26 mouse cellular contexts compared by ENCODE assay signal in the genomic region with DNA sequence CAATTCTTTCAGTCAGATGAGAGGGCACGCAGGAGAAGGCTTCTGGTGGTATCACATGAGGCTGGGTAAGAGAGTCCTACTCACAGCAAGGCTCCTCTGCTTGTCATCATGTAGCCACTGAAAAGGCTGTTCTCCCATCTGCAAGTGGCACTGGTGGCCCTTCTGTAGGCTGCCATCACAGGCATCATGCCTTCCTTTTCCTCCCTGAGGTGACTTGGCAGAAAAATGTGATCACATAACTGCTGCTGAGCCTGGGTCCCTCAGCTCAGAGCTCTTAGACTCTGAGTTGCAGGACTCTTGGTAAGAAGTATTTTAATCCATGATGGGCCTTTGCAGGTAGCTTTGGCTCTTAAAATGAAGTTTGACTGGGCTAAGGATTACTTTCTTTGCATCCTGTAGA. TPM values are rescaled to one million over a fixed set of nuclear protein-coding genes. Genes with fewer than 3 reads are reported as not detected.
DNase-seq lines count a peak whose midpoint lies in the region; ATAC-seq and TF ChIP-seq lines count a peak whose summit lies in the region.
"Had no signal": no experiment of that assay in that cellular context is flagged by ENCODE, and none has a peak within 500 bp of the region (broad histone marks: within the 10 kb centered on the region; RNA-seq: fewer than 3 reads in every experiment).

No protein-coding gene starts in this region.

- peak overlapping the region; percentile 58; the same call in 1 of the 2 replicates for H3K27ac ChIP-seq in forebrain, embryonic 15.5 days (replicated peaks)
- H3K27ac ChIP-seq in forebrain, embryonic 12.5 days: no peak overlapping the region
- H3K27ac ChIP-seq in heart, embryonic 13.5 days (replicated peaks): no peak overlapping the region
- H3K27ac ChIP-seq in heart, adult 2 months: no peak overlapping the region
- H3K27ac ChIP-seq: embryonic facial prominence, embryonic 10.5 days; embryonic facial prominence, embryonic 13.5 days; hindbrain, embryonic 10.5 days; hindbrain, embryonic 13.5 days; intestine, embryonic 15.5 days had no signal

- peaks cover 8% of the 10 kb centered on the region; the same call in 1 of the 2 replicates for H3K4me1 ChIP-seq in forebrain, embryonic 15.5 days
- no peaks in the 10 kb centered on the region for H3K4me1 ChIP-seq in forebrain, embryonic 12.5 days
- peaks cover 9% of the 10 kb centered on the region for H3K4me1 ChIP-seq in heart, embryonic 13.5 days
- H3K4me1 ChIP-seq in heart, adult 2 months (ENCODE audit: control insufficient read depth, insufficient read depth, low read length): peaks cover 4% of the 10 kb centered on the region
- H3K4me1 ChIP-seq: embryonic facial prominence, embryonic 10.5 days; embryonic facial prominence, embryonic 13.5 days; hindbrain, embryonic 10.5 days; hindbrain, embryonic 13.5 days; intestine, embryonic 15.5 days had no signal

- H3K9me3 ChIP-seq in forebrain, embryonic 15.5 days: no peaks in the 10 kb centered on the region
- H3K9me3 ChIP-seq in forebrain, embryonic 12.5 days: no peaks in the 10 kb centered on the region
- no peaks in the 10 kb centered on the region for H3K9me3 ChIP-seq in heart, embryonic 13.5 days
- H3K9me3 ChIP-seq: embryonic facial prominence, embryonic 10.5 days; embryonic facial prominence, embryonic 13.5 days; G1E; hindbrain, embryonic 10.5 days; hindbrain, embryonic 13.5 days; intestine, embryonic 15.5 days had no signal

- no peak for TF ChIP-seq POLR2A in heart, adult 2 months (IDR thresholded peaks at IDR 0.05; ENCODE audit: insufficient read depth, low read depth, low read length)

- H3K27me3 ChIP-seq in forebrain, embryonic 15.5 days: no peaks in the 10 kb centered on the region
- H3K27me3 ChIP-seq in forebrain, embryonic 12.5 days: no peaks in the 10 kb centered on the region
- H3K27me3 ChIP-seq in heart, embryonic 13.5 days (replicated peaks): no peaks in the 10 kb centered on the region
- H3K27me3 ChIP-seq in heart, adult 2 months (ENCODE audit: control insufficient read depth, insufficient read depth, low read length): no peaks in the 10 kb centered on the region
- H3K27me3 ChIP-seq: CH12.LX; embryonic facial prominence, embryonic 13.5 days; hindbrain, embryonic 13.5 days; intestine, embryonic 15.5 days; Patski had no signal

- H3K4me3 ChIP-seq in forebrain, embryonic 15.5 days: no peak overlapping the region
- H3K4me3 ChIP-seq in forebrain, embryonic 12.5 days (replicated peaks): no peak overlapping the region
- H3K4me3 ChIP-seq in heart, embryonic 13.5 days: no peak overlapping the region
- no peak overlapping the region for H3K4me3 ChIP-seq in heart, adult 2 months
- H3K4me3 ChIP-seq: embryonic facial prominence, embryonic 10.5 days; embryonic facial prominence, embryonic 13.5 days; erythroblast, embryonic 14.5 days; hindbrain, embryonic 10.5 days; hindbrain, embryonic 13.5 days; intestine, embryonic 15.5 days had no signal

- H3K79me2 ChIP-seq in heart, adult 2 months (replicated peaks; ENCODE audit: control insufficient read depth, insufficient read depth, low read length): no peaks in the 10 kb centered on the region

- intact Hi-C loops in heart, adult 2 months (cut with DNase I): no loop called here

- WGBS in forebrain, embryonic 15.5 days: 87% methylated on average over 1 of the region's 1 CpGs
- 92% methylated on average over 1 of the region's 1 CpGs for WGBS in forebrain, embryonic 12.5 days
- 97% methylated on average over 1 of the region's 1 CpGs for WGBS in heart, embryonic 13.5 days
- 74% methylated on average over 1 of the region's 1 CpGs for WGBS in heart, adult 2 months

- ATAC-seq in forebrain, embryonic 15.5 days (replicated peaks): no peak
- no peak for ATAC-seq in forebrain, embryonic 12.5 days (ENCODE audit: low FRiP score)
- no peak for ATAC-seq in heart, embryonic 13.5 days (ENCODE audit: extremely low read depth, insufficient number of reproducible peaks, low FRiP score, low TSS enrichment)
- ATAC-seq: forebrain, embryonic 14.5 days; hindbrain, embryonic 16.5 days; intestine, embryonic 15.5 days; Patski had no signal

- DNase-seq in heart, adult 2 months: no peak
- peak; percentile 42 for DNase-seq in 416B (ENCODE audit: low read depth)
- no peak for DNase-seq in spleen, postnatal 14 days (ENCODE audit: low spot score in 2 of 2)
- DNase-seq: adrenal gland, postnatal 36 days; B cell, adult 2 months; cerebellum, adult 2 months; cerebellum, adult 9-11 months; cerebellum, postnatal 25 days; embryo, embryonic 11 days; gastrocnemius, postnatal 10 days; gastrocnemius, postnatal 36 days; kidney, adult 11 months had no signal

- TF ChIP-seq EP300 in heart, adult 2 months (IDR thresholded peaks at IDR 0.05; ENCODE audit: insufficient read depth, low read depth, low read length): no peak

- H3K4me2 ChIP-seq in forebrain, embryonic 15.5 days (replicated peaks): no peak overlapping the region
- no peak overlapping the region for H3K4me2 ChIP-seq in forebrain, embryonic 12.5 days
- H3K4me2 ChIP-seq in heart, embryonic 13.5 days: no peak overlapping the region
- H3K4me2 ChIP-seq: embryonic facial prominence, embryonic 13.5 days; hindbrain, embryonic 13.5 days; intestine, embryonic 15.5 days had no signal

- no peak for TF ChIP-seq CTCF in heart, adult 2 months (IDR thresholded peaks at IDR 0.05)

- H3K36me3 ChIP-seq in forebrain, embryonic 15.5 days: peaks cover 69% of the 10 kb centered on the region
- peaks cover 72% of the 10 kb centered on the region for H3K36me3 ChIP-seq in forebrain, embryonic 12.5 days (replicated peaks)
- peaks cover 98% of the 10 kb centered on the region for H3K36me3 ChIP-seq in heart, embryonic 13.5 days
- H3K36me3 ChIP-seq in heart, adult 2 months (ENCODE audit: control insufficient read depth, insufficient read depth, low read length): peaks cover 8% of the 10 kb centered on the region

- no peak overlapping the region for H3K9ac ChIP-seq in forebrain, embryonic 15.5 days (replicated peaks)
- no peak overlapping the region for H3K9ac ChIP-seq in forebrain, embryonic 12.5 days
- H3K9ac ChIP-seq in heart, embryonic 13.5 days: peak overlapping the region; percentile 6; the same call in 1 of the 2 replicates
- no peak overlapping the region for H3K9ac ChIP-seq in heart, adult 2 months (ENCODE audit: low read depth, low read length)
- H3K9ac ChIP-seq: embryonic facial prominence, embryonic 13.5 days; hindbrain, embryonic 13.5 days; intestine, embryonic 15.5 days had no signal

RNA-seq across cellular contexts. Expression of gene Ears2, which starts 14.0 kb away (rescaled TPM):
- polyA plus RNA-seq in forebrain, embryonic 15.5 days (2015; fragmentation: Nextera tagmentation; extraction: Ambion mirVana): 11.6 and 12.7 TPM in 2 replicates
- polyA plus RNA-seq in forebrain, embryonic 12.5 days (2016; fragmentation: Nextera tagmentation; extraction: Ambion mirVana): 15.0 and 16.1 TPM in 2 replicates
- polyA plus RNA-seq in heart, embryonic 13.5 days (2015; fragmentation: Nextera tagmentation; extraction: Ambion mirVana): 27.4 and 27.9 TPM in 2 replicates
- 10 to 100 TPM; 11.8 to 12.9 TPM for total RNA-seq in heart, adult 2 months (2021)
- polyA plus RNA-seq in heart, adult 2 months (2012; rRNA removed): 10.6 and 11.8 TPM in 2 replicates

RNA-seq across cellular contexts. Expression of gene Ubfd1, which starts 14.1 kb away (rescaled TPM):
- 61.3 and 65.2 TPM in 2 replicates for polyA plus RNA-seq in forebrain, embryonic 15.5 days (2015; fragmentation: Nextera tagmentation; extraction: Ambion mirVana)
- 78.9 and 83.5 TPM in 2 replicates for polyA plus RNA-seq in forebrain, embryonic 12.5 days (2016; fragmentation: Nextera tagmentation; extraction: Ambion mirVana)
- polyA plus RNA-seq in heart, embryonic 13.5 days (2015; fragmentation: Nextera tagmentation; extraction: Ambion mirVana): 46.3 and 46.9 TPM in 2 replicates
- 10 to 100 TPM; 30.4 to 37.2 TPM for total RNA-seq in heart, adult 2 months (2021)
- 17.8 and 27.6 TPM in 2 replicates for polyA plus RNA-seq in heart, adult 2 months (2012; rRNA removed)

RNA-seq across cellular contexts. Expression of gene Ndufab1, which starts 20.6 kb away (rescaled TPM):
- polyA plus RNA-seq in forebrain, embryonic 15.5 days (2015; fragmentation: Nextera tagmentation; extraction: Ambion mirVana): 525 and 527 TPM in 2 replicates
- 572 and 610 TPM in 2 replicates for polyA plus RNA-seq in forebrain, embryonic 12.5 days (2016; fragmentation: Nextera tagmentation; extraction: Ambion mirVana)
- 1,343 and 1,477 TPM in 2 replicates for polyA plus RNA-seq in heart, embryonic 13.5 days (2015; fragmentation: Nextera tagmentation; extraction: Ambion mirVana)
- total RNA-seq in heart, adult 2 months (2021): 1,000 to 10,000 TPM; 1,546 to 1,742 TPM
- polyA plus RNA-seq in heart, adult 2 months (2012; rRNA removed): 502 and 847 TPM in 2 replicates

RNA-seq across cellular contexts. Expression of gene Palb2, which starts 51.7 kb away (rescaled TPM):
- 8.0 and 8.7 TPM in 2 replicates for polyA plus RNA-seq in forebrain, embryonic 15.5 days (2015; fragmentation: Nextera tagmentation; extraction: Ambion mirVana)
- 20.4 and 22.2 TPM in 2 replicates for polyA plus RNA-seq in forebrain, embryonic 12.5 days (2016; fragmentation: Nextera tagmentation; extraction: Ambion mirVana)
- polyA plus RNA-seq in heart, embryonic 13.5 days (2015; fragmentation: Nextera tagmentation; extraction: Ambion mirVana): 9.5 and 10.0 TPM in 2 replicates
- under 1 TPM; 0.55 to 0.63 TPM for total RNA-seq in heart, adult 2 months (2021)
- polyA plus RNA-seq in heart, adult 2 months (2012; rRNA removed): 0.74 and 0.94 TPM in 2 replicates

RNA-seq across cellular contexts. Expression of gene Dctn5, which starts 51.8 kb away (rescaled TPM):
- polyA plus RNA-seq in forebrain, embryonic 15.5 days (2015; fragmentation: Nextera tagmentation; extraction: Ambion mirVana): 155 and 160 TPM in 2 replicates
- polyA plus RNA-seq in forebrain, embryonic 12.5 days (2016; fragmentation: Nextera tagmentation; extraction: Ambion mirVana): 121 and 125 TPM in 2 replicates
- polyA plus RNA-seq in heart, embryonic 13.5 days (2015; fragmentation: Nextera tagmentation; extraction: Ambion mirVana): 70.6 and 76.4 TPM in 2 replicates
- 10 to 100 TPM; 25.3 to 26.1 TPM for total RNA-seq in heart, adult 2 months (2021)
- 40.5 and 55.8 TPM in 2 replicates for polyA plus RNA-seq in heart, adult 2 months (2012; rRNA removed)
